Mouse (Mus musculus): ENCODE measurements around the gene Rps6. TPM values are rescaled to one million over a fixed set of nuclear protein-coding genes. Genes with fewer than 3 reads are reported as not detected.
A peak's percentile ranks its signal among the peaks of the same experiment; 100 is the strongest.

Rps6 gene
- total RNA-seq (2012; rRNA removed) (3,142 and 3,178 TPM in 2 replicates), polyA plus RNA-seq (2012; ENCODE audit: insufficient read depth in 1 of 2, insufficient read length in 2 of 2, low read depth in 1 of 2, low replicate concordance in 2 of 2, missing spikeins in 1 of 2) (1,000 to 10,000 TPM in 1 of 2 experiments, not detected in 1; 1,648 TPM)

GRCm38 (mm10) chr4:86857113-86858069 is at the start of gene Rps6:
Rps6 (minus strand) TSS chr4:86857412.
- DNase-seq (ENCODE audit: low read depth, low spot score) = peak; percentile 95
- H3K4me1 ChIP-seq (ENCODE audit: control insufficient read depth in 1 of 2, insufficient read depth in 2 of 2, low read length in 2 of 2) = peaks cover 0 to 19% of the 10 kb centered on the region in 2 experiments; a peak in 2 of 4 replicates
- TF ChIP-seq MYB (IDR thresholded peaks at IDR 0.05; ENCODE audit: low read depth, low read length) (no peak), USF2 (IDR thresholded peaks at IDR 0.05; ENCODE audit: borderline replicate concordance in 1 of 2, insufficient read depth in 1 of 2, low read depth in 1 of 2, low read length in 2 of 2) (no peak), MYC (IDR thresholded peaks at IDR 0.05; ENCODE audit: low read depth, low read length) (peak; percentile 88; the same call in 1 of the 2 replicates), POLR2AphosphoS2 (IDR thresholded peaks at IDR 0.05; ENCODE audit: low read length) (peak; percentile 96), CHD2 (IDR thresholded peaks at IDR 0.05; ENCODE audit: low read length) (peak; percentile 93), KAT2A (conservative IDR thresholded peaks at IDR 0.05; ENCODE audit: low read depth, low read length) (peak; percentile 71), USF1 (IDR thresholded peaks at IDR 0.05; ENCODE audit: low read depth, low read length) (no peak), UBTF (IDR thresholded peaks at IDR 0.05; ENCODE audit: borderline replicate concordance, insufficient read depth, low read depth, low read length) (peak; percentile 85; the same call in 1 of the 2 replicates), HCFC1 (IDR thresholded peaks at IDR 0.05; ENCODE audit: low read depth, low read length) (peak; percentile 87), MXI1 (IDR thresholded peaks at IDR 0.05; ENCODE audit: low read depth, low read length) (peak; percentile 65), CHD1 (IDR thresholded peaks at IDR 0.05; ENCODE audit: low read depth, low read length) (peak; percentile 89; the same call in 1 of the 2 replicates), POLR2A (IDR thresholded peaks at IDR 0.05; ENCODE audit: control insufficient read depth in 1 of 2, insufficient read depth in 1 of 2, low read depth in 1 of 2, low read length in 2 of 2, poor library complexity in 1 of 2) (peak; percentile 90 to 96), ELF1 (IDR thresholded peaks at IDR 0.05; ENCODE audit: low read depth, low read length) (peak; percentile 88), TBP (IDR thresholded peaks at IDR 0.05; ENCODE audit: low read depth, low read length) (peak; percentile 97), SIN3A (IDR thresholded peaks at IDR 0.05; ENCODE audit: low read length) (peak; percentile 90), ZMIZ1 (IDR thresholded peaks at IDR 0.05; ENCODE audit: low read depth, low read length) (peak; percentile 94; the same call in 1 of the 2 replicates), EP300 (IDR thresholded peaks at IDR 0.05; ENCODE audit: low read depth in 1 of 2, low read length in 2 of 2) (0 out of 4 replicates have a peak, but pooled peaks of 1 of the 2 experiments have one; percentile 6), ZNF384 (IDR thresholded peaks at IDR 0.05; ENCODE audit: low read depth, low read length) (no peak), NRF1 (IDR thresholded peaks at IDR 0.05; ENCODE audit: insufficient read depth, low read depth, low read length, poor library complexity, severe bottlenecking) (no peak), MAFK (IDR thresholded peaks at IDR 0.05; ENCODE audit: borderline replicate concordance, low read depth, low read length) (no peak), TCF12 (IDR thresholded peaks at IDR 0.05; ENCODE audit: low read depth, low read length) (peak; percentile 88), ETS1 (IDR thresholded peaks at IDR 0.05; ENCODE audit: low read depth, low read length) (peak; percentile 26; the same call in 1 of the 2 replicates), MAX (IDR thresholded peaks at IDR 0.05; ENCODE audit: low read length) (peak; percentile 89), NELFE (IDR thresholded peaks at IDR 0.05; ENCODE audit: low read depth, low read length) (peak; percentile 99), SMC3 (IDR thresholded peaks at IDR 0.05; ENCODE audit: low read depth, low read length) (no peak), BHLHE40 (IDR thresholded peaks at IDR 0.05; ENCODE audit: borderline replicate concordance, low read depth, low read length) (no peak)
- no peaks in the 10 kb centered on the region for H3K27me3 ChIP-seq (ENCODE audit: control insufficient read depth in 1 of 2, insufficient read depth in 2 of 2, low read length in 2 of 2)
- peaks cover 34% of the 10 kb centered on the region for H3K79me2 ChIP-seq (ENCODE audit: control insufficient read depth, insufficient read depth, low read length, poor library complexity)
- H3K27ac ChIP-seq (ENCODE audit: control insufficient read depth, low read depth, low read length) = peak within 1 kb of the TSS; percentile 90
- H3K9ac ChIP-seq (ENCODE audit: control insufficient read depth, low read depth, low read length, poor library complexity, severe bottlenecking) = peak within 1 kb of the TSS; percentile 100
- H3K9me3 ChIP-seq (replicated peaks; ENCODE audit: insufficient read depth, low read length) = no peaks in the 10 kb centered on the region
- H3K36me3 ChIP-seq (ENCODE audit: control insufficient read depth in 1 of 2, insufficient read depth in 2 of 2, low read length in 2 of 2) = peaks cover 11 to 19% of the 10 kb centered on the region in 2 experiments
- H3K4me3 ChIP-seq (ENCODE audit: control insufficient read depth in 1 of 2, insufficient read depth in 1 of 2, low read depth in 2 of 2, low read length in 2 of 2) = peak within 1 kb of the TSS; percentile 92

Measured in MEL (cell line).